In genomic region chr4:110119438-110119837, GRCm38 (mm10) we compare ENCODE assay signal across 9 mouse cellular contexts.
DNase-seq lines count a peak whose midpoint lies in the region; ATAC-seq and TF ChIP-seq lines count a peak whose summit lies in the region.
"Had no signal": no experiment of that assay in that cellular context is flagged by ENCODE, and none has a peak within 500 bp of the region (broad histone marks: within the 10 kb centered on the region; RNA-seq: fewer than 3 reads in every experiment).

No protein-coding gene starts in this region.

- WGBS in lung, postnatal 0 days: 20% methylated on average over 9 of the region's 9 CpGs

- no peak overlapping the region for H3K4me2 ChIP-seq in lung, postnatal 0 days (replicated peaks; ENCODE audit: low read depth, low read length)
- H3K4me2 ChIP-seq: limb, embryonic 15.5 days had no signal

- intact Hi-C loops in left cerebral cortex, postnatal 10 days (cut with DNase I): no loop called here

- no peaks in the 10 kb centered on the region for H3K36me3 ChIP-seq in lung, postnatal 0 days (ENCODE audit: insufficient read depth, low read length)
- H3K36me3 ChIP-seq: limb, embryonic 15.5 days had no signal

- no peak overlapping the region for H3K9ac ChIP-seq in lung, postnatal 0 days (replicated peaks; ENCODE audit: low read depth)
- H3K9ac ChIP-seq: limb, embryonic 15.5 days had no signal

- TF ChIP-seq CTCF in lung, postnatal 0 days (IDR thresholded peaks at IDR 0.05): no peak

- TF ChIP-seq EP300 in lung, postnatal 0 days (IDR thresholded peaks at IDR 0.05): no peak

- peak; percentile 39 for DNase-seq in lung, postnatal 0 days (ENCODE audit: low spot score)
- DNase-seq in lung, adult 18-20 months: no peak
- peak; percentile 70 for DNase-seq in ZHBTc4 (ENCODE audit: low read depth, low spot score)
- DNase-seq in forelimb bud, embryonic 11.5 days (ENCODE audit: low read depth, low spot score): peak; percentile 84
- peak; percentile 38 for DNase-seq in neural tube, embryonic 10.5 days (ENCODE audit: extremely low spot score, low spot score)
- no peak for DNase-seq in left cerebral cortex, postnatal 10 days (ENCODE audit: extremely low spot score in 1 of 2, low spot score in 2 of 2)
- DNase-seq in spleen, postnatal 36 days (ENCODE audit: low spot score in 2 of 2): no peak
- no peak for DNase-seq in frontal cortex, postnatal 25 days (ENCODE audit: low spot score in 2 of 2)

- ATAC-seq in lung, postnatal 0 days: no peak

- H3K27me3 ChIP-seq in lung, postnatal 0 days (replicated peaks; ENCODE audit: insufficient read depth, low read length): no peaks in the 10 kb centered on the region
- H3K27me3 ChIP-seq: limb, embryonic 15.5 days had no signal

- no peak overlapping the region for H3K27ac ChIP-seq in lung, postnatal 0 days (ENCODE audit: low read length)
- H3K27ac ChIP-seq: limb, embryonic 15.5 days had no signal

- no peaks in the 10 kb centered on the region for H3K9me3 ChIP-seq in lung, postnatal 0 days (ENCODE audit: low read length)
- H3K9me3 ChIP-seq: limb, embryonic 15.5 days had no signal

- no peaks in the 10 kb centered on the region for H3K4me1 ChIP-seq in lung, postnatal 0 days (ENCODE audit: insufficient read depth, low read depth, low read length)
- H3K4me1 ChIP-seq: limb, embryonic 15.5 days had no signal

- no peak overlapping the region for H3K4me3 ChIP-seq in lung, postnatal 0 days (ENCODE audit: low read depth, low read length)
- H3K4me3 ChIP-seq: limb, embryonic 15.5 days had no signal

Comparison
In these comparisons a context has a peak if more than half of its experiments do, and no peak if none do; other contexts are left out.
1. DNase-seq: peak in lung, postnatal 0 days (single experiment), ZHBTc4 (single experiment), forelimb bud, embryonic 11.5 days (single experiment) and neural tube, embryonic 10.5 days (single experiment); none in lung, adult 18-20 months (0 of 2), left cerebral cortex, postnatal 10 days (0 of 2), spleen, postnatal 36 days (0 of 2) and frontal cortex, postnatal 25 days (0 of 2).